Mouse (Mus musculus) megakaryocyte, adult 5-6 weeks (primary cell): Measurements from ENCODE around the gene Znrd1. TPM values are rescaled to one million over a fixed set of nuclear protein-coding genes. Genes with fewer than 3 reads are reported as not detected.
"Not testable (repeated sequence)": the region's sequence is repeated elsewhere in the genome, so short reads cannot be mapped to it uniquely, and the experiment has no call there.

Experiments used
- ATAC-seq: 2 replicates; pipeline ENCODE4 v1.8.0; 2016; ENCODE audit warnings: mild to moderate bottlenecking, inconsistent platforms; ENCODE audit not compliant: poor library complexity, severe bottlenecking
- total RNA-seq, 2 experiments: library from RNA; stranded (forward) in 1 of 2; stranded (reverse) in 1 of 2; fragments of 153-499, 151-499 nt in 1 of 2; fragments of 221-1000, 200-1000 nt in 1 of 2; gene quantifications; 2 replicates each; pipeline versions ENCODE4 v1.2.3 to v1.2.4; 2015 to 2017

Znrd1 gene
- 85.1 and 90.6 TPM in 2 replicates for total RNA-seq (2015)
- 22.5 and 32.0 TPM in 2 replicates for total RNA-seq (2017)

- peak; percentile 99 for ATAC-seq
Measured at GRCm38 (mm10) chr17:36957999-36958743, at the start of gene Znrd1, which contains the start of gene Znrd1as. Gene Znrd1 (minus strand): TSS chr17:36958559. Gene Znrd1as (plus strand): TSS chr17:36958592.

GRCm38 (mm10) chr17:37003366-37003765, 45.0 kb upstream of the Znrd1 start:
- ATAC-seq, result no peak

- peak; percentile 47; the same call in 1 of the 2 replicates for ATAC-seq
Measured at GRCm38 (mm10) chr17:37002364-37003330, 44.3 kb upstream of the Znrd1 start.

- ATAC-seq, result no peak
Measured at GRCm38 (mm10) chr17:37000863-37001262, 42.5 kb upstream of the Znrd1 start, which contains the start of gene Zfp57. Gene Zfp57 (plus strand): TSS chr17:37001163.

GRCm38 (mm10) chr17:36998477-36998876, 40.1 kb upstream of the Znrd1 start:
- ATAC-seq, result no peak

GRCm38 (mm10) chr17:36997033-36997735, 38.8 kb upstream of the Znrd1 start:
- peak; percentile 45; the same call in 1 of the 2 replicates for ATAC-seq

GRCm38 (mm10) chr17:36995448-36995847, 37.1 kb upstream of the Znrd1 start:
- no peak for ATAC-seq

- ATAC-seq, result no peak
Measured at GRCm38 (mm10) chr17:36994528-36994927, 36.2 kb upstream of the Znrd1 start.

GRCm38 (mm10) chr17:36993770-36994325, 35.5 kb upstream of the Znrd1 start:
- peak; percentile 38; the same call in 1 of the 2 replicates for ATAC-seq

- peak; percentile 74 for ATAC-seq
Measured at GRCm38 (mm10) chr17:36992336-36993104, 34.2 kb upstream of the Znrd1 start.

- not testable (repeated sequence) for ATAC-seq
Measured at GRCm38 (mm10) chr17:36990630-36991029, 32.3 kb upstream of the Znrd1 start.

GRCm38 (mm10) chr17:36989437-36989836, 31.1 kb upstream of the Znrd1 start, which contains the start of gene H2-M5:
Gene H2-M5 (minus strand): TSS chr17:36989537.
- no peak for ATAC-seq

- ATAC-seq, result no peak
Measured at GRCm38 (mm10) chr17:36988475-36988874, 30.1 kb upstream of the Znrd1 start.

GRCm38 (mm10) chr17:36982253-36983155, 24.1 kb upstream of the Znrd1 start:
- ATAC-seq, result 0 out of 2 replicates have a peak, but pooled peaks have one; percentile 21

GRCm38 (mm10) chr17:36981845-36982244, 23.5 kb upstream of the Znrd1 start:
- ATAC-seq, result no peak

- ATAC-seq, result no peak
Measured at GRCm38 (mm10) chr17:36981221-36981813, 23.0 kb upstream of the Znrd1 start, which contains the start of gene 2410137M14Rik. Gene 2410137M14Rik (minus strand): TSS chr17:36981237.

GRCm38 (mm10) chr17:36973271-36973787, 15.0 kb upstream of the Znrd1 start:
- no peak for ATAC-seq

GRCm38 (mm10) chr17:36972791-36973190, 14.4 kb upstream of the Znrd1 start:
- peak; percentile 53 for ATAC-seq
